Mouse (Mus musculus): ENCODE results near the gene Trim80.

GRCm38 (mm10) chr11:115475025-115475757, 34.8 kb downstream of the Trim80 start, which contains the start of gene Armc7:
- TF ChIP-seq CTCF (IDR thresholded peaks at IDR 0.05; ENCODE audit: low read depth) (peak; percentile 15; the same call in 1 of the 2 replicates), EP300 (optimal IDR thresholded peaks at IDR 0.05) (no peak)
